Mouse (Mus musculus) thymus, postnatal 36 days (tissue): ENCODE data around the gene Kalrn.

Source experiments
- DNase-seq, 2 experiments: peaks; one replicate each; pipeline ENCODE4 v3.0.0; 2022; ENCODE audit warnings: mixed read lengths in 2 of 2

Kalrn gene

GRCm38 (mm10) chr16:34011991-34012845 lies 561.1 kb downstream of the Kalrn start:
- DNase-seq, result no peak

- DNase-seq, result no peak
Observed at GRCm38 (mm10) chr16:34009567-34009966, 563.8 kb downstream of the Kalrn start.

GRCm38 (mm10) chr16:34005986-34006385 lies 567.3 kb downstream of the Kalrn start:
- DNase-seq, result no peak

- no peak for DNase-seq
Observed at GRCm38 (mm10) chr16:34004128-34004578, 569.2 kb downstream of the Kalrn start.

- DNase-seq, result no peak
Observed at GRCm38 (mm10) chr16:34003566-34004127, 569.7 kb downstream of the Kalrn start.

- no peak for DNase-seq
Observed at GRCm38 (mm10) chr16:34000715-34001114, 572.6 kb downstream of the Kalrn start.

GRCm38 (mm10) chr16:33999388-33999787 lies 573.9 kb downstream of the Kalrn start:
- peak; percentile 16 to 20 for DNase-seq

GRCm38 (mm10) chr16:33998011-33998410 lies 575.3 kb downstream of the Kalrn start:
- no peak for DNase-seq

GRCm38 (mm10) chr16:33996030-33996429 lies 577.3 kb downstream of the Kalrn start:
- DNase-seq, result peak; percentile 40 to 56

- DNase-seq, result no peak
Observed at GRCm38 (mm10) chr16:33995496-33995895, 577.8 kb downstream of the Kalrn start.

- no peak for DNase-seq
Observed at GRCm38 (mm10) chr16:33994321-33994720, 579.0 kb downstream of the Kalrn start.

GRCm38 (mm10) chr16:33990712-33991111 lies 582.6 kb downstream of the Kalrn start:
- DNase-seq, result no peak

- DNase-seq, result no peak
Observed at GRCm38 (mm10) chr16:33989106-33989505, 584.2 kb downstream of the Kalrn start.

GRCm38 (mm10) chr16:33988358-33989012 lies 584.8 kb downstream of the Kalrn start:
- peak; percentile 55 to 62 for DNase-seq

GRCm38 (mm10) chr16:33986993-33987392 lies 586.3 kb downstream of the Kalrn start:
- DNase-seq, result no peak

GRCm38 (mm10) chr16:33985372-33985771 lies 588.0 kb downstream of the Kalrn start:
- DNase-seq, result no peak

GRCm38 (mm10) chr16:33983712-33984111 lies 589.6 kb downstream of the Kalrn start:
- no peak for DNase-seq

- DNase-seq, result no peak
Observed at GRCm38 (mm10) chr16:33979855-33980254, 593.5 kb downstream of the Kalrn start.

- DNase-seq, result no peak
Observed at GRCm38 (mm10) chr16:33967283-33967640, 606.1 kb downstream of the Kalrn start.

- peak; percentile 90 to 91 for DNase-seq
Observed at GRCm38 (mm10) chr16:33966538-33967282, 606.6 kb downstream of the Kalrn start, which contains the start of gene Umps. Umps (minus strand) TSS chr16:33967038.

- peak in 1 of 2 experiments; percentile 4 for DNase-seq
Observed at GRCm38 (mm10) chr16:33965878-33966537, 607.3 kb downstream of the Kalrn start.

GRCm38 (mm10) chr16:33963509-33963908 lies 609.8 kb downstream of the Kalrn start:
- DNase-seq, result no peak
